Mouse (Mus musculus) lung, adult 2 months (tissue): ENCODE measurements around the gene Tmem108.

Experiments
- CTCF ChIP-seq: fragments of 200-500 bp; IDR thresholded peaks from 2 replicates; pipeline ENCODE4 v1.5.1; 2011; ENCODE audit warnings: mild to moderate bottlenecking, low read length, control low read depth; ENCODE audit not compliant: insufficient read depth
- POLR2A ChIP-seq: fragments of 200-500 bp; IDR thresholded peaks from 2 replicates; pipeline ENCODE4 v1.6.1; 2011; ENCODE audit warnings: low read depth, mild to moderate bottlenecking, control low read depth, low read length, borderline replicate concordance; ENCODE audit errors: extremely low read depth

- TF ChIP-seq CTCF (no peak), POLR2A (no peak)
These were observed 69.8 kb downstream of the Tmem108 start for GRCm38 (mm10) chr9:103691847-103692246.
